Mouse (Mus musculus) midbrain, postnatal 0 days (tissue): Measurements from ENCODE around the gene Oosp3. TPM values are rescaled to one million over a fixed set of nuclear protein-coding genes. Genes with fewer than 3 reads are reported as not detected.

Source experiments
- ATAC-seq: fragments of 200-750 bp; cut with Nextera tagmentation; 2 replicates; pipeline ENCODE4 v1.8.0; 2017; ENCODE audit warnings: moderate number of reproducible peaks, mild to moderate bottlenecking, moderate TSS enrichment, moderate library complexity; ENCODE audit not compliant: low FRiP score
- DNase-seq: peaks from one replicate; pipeline ENCODE4 v3.0.0-alpha.2; 2015; ENCODE audit warnings: low spot score
- H3K27ac ChIP-seq: fragments of 300-500 bp; sonication (generic); 2 replicates; pipeline ENCODE4 v1.5.1; 2014; ENCODE audit warnings: low read depth, mild to moderate bottlenecking, low read length, mixed read lengths
- H3K27me3 ChIP-seq: fragments of 300-500 bp; sonication (generic); 2 replicates; pipeline ENCODE4 v1.6.1; 2014; ENCODE audit warnings: low read length, control low read depth, mixed read lengths; ENCODE audit not compliant: insufficient read depth
- H3K36me3 ChIP-seq: fragments of 300-500 bp; sonication (generic); 2 replicates; pipeline ENCODE4 v1.6.1; 2014; ENCODE audit warnings: low read length, control low read depth, mixed read lengths; ENCODE audit not compliant: insufficient read depth
- H3K4me1 ChIP-seq: fragments of 300-500 bp; sonication (generic); 2 replicates; pipeline ENCODE4 v1.6.1; 2014; ENCODE audit warnings: mild to moderate bottlenecking, control low read depth, antibody characterized with exemption, low read length, mixed read lengths; ENCODE audit not compliant: insufficient read depth
- H3K4me2 ChIP-seq: fragments of 300-500 bp; sonication (generic); 2 replicates; pipeline ENCODE4 v1.6.1; 2014; ENCODE audit warnings: low read depth, mild to moderate bottlenecking, low read length, mixed read lengths; ENCODE audit not compliant: poor library complexity, severe bottlenecking
- H3K4me3 ChIP-seq: fragments of 300-500 bp; sonication (generic); 2 replicates; pipeline ENCODE4 v1.5.1; 2014; ENCODE audit warnings: low read depth, mild to moderate bottlenecking, low read length, moderate library complexity
- H3K9ac ChIP-seq: fragments of 300-500 bp; sonication (generic); replicated peaks from 2 replicates; pipeline ENCODE4 v1.6.1; 2014; ENCODE audit warnings: mild to moderate bottlenecking, low read length, moderate library complexity, mixed read lengths; ENCODE audit not compliant: poor library complexity, severe bottlenecking
- H3K9me3 ChIP-seq: fragments of 300-500 bp; sonication (generic); 2 replicates; pipeline ENCODE4 v1.6.1; 2016; ENCODE audit warnings: low read length, control low read depth
- CTCF ChIP-seq: IDR thresholded peaks from 2 replicates; pipeline ENCODE4 v1.5.1; 2016; ENCODE audit warnings: antibody characterized with exemption, mild to moderate bottlenecking
- WGBS: fragments of 180-500 bp; shearing (Covaris S2); extraction: QIAGEN DNeasy Blood & Tissue Kit; methylation state at CpG from one replicate; pipeline ENCODE4 v1.1.7; 2014; 5-methylcytosine and 5-hydroxymethylcytosine counted together
- polyA plus RNA-seq: library from polyadenylated mRNA; unstranded; fragments of >200 nt; fragmentation: Nextera tagmentation; extraction: Ambion mirVana; gene quantifications from 2 replicates; pipeline ENCODE4 v1.2.1, GENCODE M21; 2015
- total RNA-seq: library from RNA; depleted of rRNA; stranded (reverse); fragments of >200 nt; gene quantifications from 2 replicates; pipeline ENCODE4 v1.2.3, GENCODE M21; 2014

The Oosp3 gene
- total and polyA plus RNA-seq, 2 experiments from 2014 or later = not detected

DNA sequence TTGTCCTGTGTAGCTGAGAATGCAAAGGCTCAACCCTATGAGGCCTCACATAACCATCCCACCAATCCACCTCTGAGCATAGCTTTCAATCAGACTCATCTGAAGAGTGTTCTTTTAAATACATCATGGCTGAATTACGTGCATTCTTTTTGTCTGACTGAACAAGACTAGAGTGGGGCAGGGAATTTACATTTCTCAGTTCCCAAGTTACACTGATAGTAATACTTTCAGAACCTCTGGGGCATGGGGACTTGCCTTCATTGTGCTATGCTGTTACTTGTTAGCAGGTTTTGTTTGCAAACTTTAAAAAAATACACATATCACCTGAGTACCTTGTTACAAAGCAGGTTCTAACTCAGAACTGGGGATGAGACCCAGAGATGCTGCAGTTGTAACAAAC is 5.4 kb upstream of the Oosp3 start:
- no peak overlapping the region for H3K27ac ChIP-seq
- 39% methylated on average over 1 of the region's 1 CpGs for WGBS
- H3K4me2 ChIP-seq = no peak overlapping the region
- no peaks in the 10 kb centered on the region for H3K27me3 ChIP-seq
- TF ChIP-seq CTCF = no peak
- H3K9ac ChIP-seq = no peak overlapping the region
- no peaks in the 10 kb centered on the region for H3K9me3 ChIP-seq
- no peak overlapping the region for H3K4me3 ChIP-seq
- DNase-seq (no peak), ATAC-seq (no peak)
- no peaks in the 10 kb centered on the region for H3K36me3 ChIP-seq
- H3K4me1 ChIP-seq = no peaks in the 10 kb centered on the region

DNA sequence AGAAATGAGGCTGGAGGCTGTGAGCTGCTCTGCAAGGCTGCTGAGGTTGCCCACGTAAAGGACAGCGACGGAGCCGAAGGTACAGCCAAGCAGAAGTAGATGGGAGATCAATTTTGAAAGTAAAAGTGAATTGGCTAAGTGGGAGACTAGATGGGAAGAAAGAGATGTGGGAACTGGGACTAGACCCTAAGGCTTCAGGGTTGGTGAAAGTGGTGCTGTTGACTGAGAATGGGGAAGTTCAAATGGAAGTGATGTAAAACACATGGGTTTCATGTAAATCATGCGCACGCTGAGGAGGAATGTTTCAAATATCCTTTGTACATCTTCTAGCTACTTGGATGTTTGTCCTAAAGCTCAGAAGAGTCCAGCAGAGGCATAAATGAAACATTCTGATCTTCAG is 1.5 kb downstream of the Oosp3 start:
- Histone ChIP-seq H3K4me1 (no peaks in the 10 kb centered on the region), H3K9ac (no peak overlapping the region), H3K9me3 (no peaks in the 10 kb centered on the region), H3K36me3 (no peaks in the 10 kb centered on the region), H3K4me2 (no peak overlapping the region), H3K27ac (no peak overlapping the region), H3K4me3 (no peak overlapping the region), H3K27me3 (no peaks in the 10 kb centered on the region)
- DNase-seq (no peak), ATAC-seq (no peak)
- WGBS = 90% methylated on average over 6 of the region's 6 CpGs
- no peak for TF ChIP-seq CTCF

DNA sequence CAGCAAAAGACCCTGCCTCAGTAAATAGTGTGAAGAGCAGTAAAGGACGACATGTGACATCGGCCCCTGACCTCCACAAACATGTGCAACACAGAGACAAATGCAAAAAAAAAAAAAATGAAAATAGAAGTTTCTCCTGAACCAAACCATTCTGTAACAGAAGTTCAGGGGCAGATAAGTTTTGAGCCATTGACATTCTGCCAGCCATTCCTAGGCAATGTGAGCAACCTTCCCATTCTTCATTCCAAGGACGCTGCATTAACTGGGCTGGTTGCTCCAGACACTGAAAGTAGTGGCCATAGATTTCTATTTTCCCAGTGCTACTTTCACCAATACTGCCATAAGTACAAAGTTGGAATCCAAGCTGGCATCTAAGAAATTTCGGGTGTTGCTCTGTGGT is 15.6 kb downstream of the Oosp3 start:
- H3K9ac ChIP-seq = no peak overlapping the region
- WGBS = 87% methylated on average over 4 of the region's 4 CpGs
- no peaks in the 10 kb centered on the region for H3K9me3 ChIP-seq
- no peak overlapping the region for H3K4me3 ChIP-seq
- no peaks in the 10 kb centered on the region for H3K36me3 ChIP-seq
- no peak overlapping the region for H3K4me2 ChIP-seq
- H3K27ac ChIP-seq = no peak overlapping the region
- H3K27me3 ChIP-seq = no peaks in the 10 kb centered on the region
- ATAC-seq (no peak), DNase-seq (no peak)
- no peaks in the 10 kb centered on the region for H3K4me1 ChIP-seq
- no peak for TF ChIP-seq CTCF

DNA sequence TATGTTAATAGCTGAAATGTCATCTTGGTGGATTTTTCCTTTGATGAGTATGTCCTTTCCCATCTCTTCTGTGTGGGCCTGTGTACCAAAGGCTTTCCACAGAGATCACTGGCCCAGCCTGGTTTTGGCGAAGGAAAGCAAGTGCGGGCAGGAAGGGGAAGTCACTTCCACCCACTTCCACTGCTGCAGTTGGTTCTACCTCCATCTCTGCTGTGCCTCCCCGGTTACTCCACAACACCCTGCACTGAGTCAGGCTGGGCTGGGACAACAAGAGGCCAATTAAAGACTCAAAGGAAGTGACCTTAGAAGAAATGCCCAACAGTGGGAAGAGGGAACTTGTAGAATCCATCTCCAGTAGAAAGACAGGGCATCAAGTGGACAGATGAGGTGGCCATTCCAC is 23.2 kb downstream of the Oosp3 start:
- no peak for ATAC-seq
- TF ChIP-seq CTCF = no peak
- no peak overlapping the region for H3K4me3 ChIP-seq
- no peaks in the 10 kb centered on the region for H3K27me3 ChIP-seq
- no peaks in the 10 kb centered on the region for H3K36me3 ChIP-seq
- H3K4me2 ChIP-seq = no peak overlapping the region
- H3K9me3 ChIP-seq = no peaks in the 10 kb centered on the region
- WGBS = 86% methylated on average over 3 of the region's 3 CpGs
- no peak overlapping the region for H3K27ac ChIP-seq
- no peaks in the 10 kb centered on the region for H3K4me1 ChIP-seq
- no peak overlapping the region for H3K9ac ChIP-seq
- no peak for DNase-seq

DNA sequence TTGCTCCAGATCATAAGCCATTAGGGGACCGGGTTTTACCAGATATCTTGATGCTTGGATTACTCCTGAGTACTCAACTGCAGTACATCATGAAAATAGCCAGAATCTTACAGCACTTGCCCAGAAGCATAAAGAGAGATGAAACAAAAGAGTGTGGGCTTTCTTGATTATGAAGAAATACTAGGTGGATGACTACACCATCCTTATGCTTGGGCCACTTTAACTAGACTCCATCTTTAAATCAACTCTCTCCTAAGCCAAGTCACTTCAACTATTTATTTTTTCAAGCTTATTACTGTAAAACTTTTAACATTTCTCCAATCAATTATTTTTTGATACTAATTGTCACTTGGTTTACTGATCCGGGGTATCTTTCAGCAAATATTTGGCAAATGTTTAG is 27.0 kb downstream of the Oosp3 start:
- no peaks in the 10 kb centered on the region for H3K36me3 ChIP-seq
- no peak overlapping the region for H3K4me2 ChIP-seq
- H3K9ac ChIP-seq = no peak overlapping the region
- TF ChIP-seq CTCF = no peak
- H3K4me3 ChIP-seq = no peak overlapping the region
- H3K4me1 ChIP-seq = no peaks in the 10 kb centered on the region
- 93% methylated on average over 2 of the region's 2 CpGs for WGBS
- H3K27me3 ChIP-seq = no peaks in the 10 kb centered on the region
- no peak for DNase-seq
- no peaks in the 10 kb centered on the region for H3K9me3 ChIP-seq
- no peak overlapping the region for H3K27ac ChIP-seq
- ATAC-seq = no peak

DNA sequence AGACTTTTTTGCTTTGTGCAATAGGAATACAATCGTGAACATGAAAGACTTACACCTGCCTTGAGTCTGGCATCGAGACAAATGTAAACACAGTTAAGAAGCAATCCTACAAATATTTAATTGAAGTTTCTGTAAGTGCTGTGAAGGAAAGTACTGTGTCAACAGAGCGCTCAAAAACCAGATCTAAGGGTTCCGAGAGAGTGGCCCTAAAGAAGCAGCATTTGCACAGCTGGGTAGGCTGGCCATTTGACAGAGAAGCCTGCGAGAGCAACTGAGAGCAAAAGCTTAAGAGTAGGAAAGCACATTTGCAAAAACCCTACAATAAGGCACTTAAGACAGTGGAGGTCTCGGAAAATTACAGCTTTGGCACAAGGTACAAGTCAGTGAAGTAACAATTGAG is 27.4 kb downstream of the Oosp3 start:
- Histone ChIP-seq H3K27me3 (no peaks in the 10 kb centered on the region), H3K36me3 (no peaks in the 10 kb centered on the region), H3K4me3 (no peak overlapping the region), H3K9me3 (no peaks in the 10 kb centered on the region), H3K4me2 (no peak overlapping the region), H3K4me1 (no peaks in the 10 kb centered on the region), H3K9ac (no peak overlapping the region), H3K27ac (no peak overlapping the region)
- DNase-seq (no peak), ATAC-seq (no peak)
- WGBS = 81% methylated on average over 6 of the region's 6 CpGs
- no peak for TF ChIP-seq CTCF

DNA sequence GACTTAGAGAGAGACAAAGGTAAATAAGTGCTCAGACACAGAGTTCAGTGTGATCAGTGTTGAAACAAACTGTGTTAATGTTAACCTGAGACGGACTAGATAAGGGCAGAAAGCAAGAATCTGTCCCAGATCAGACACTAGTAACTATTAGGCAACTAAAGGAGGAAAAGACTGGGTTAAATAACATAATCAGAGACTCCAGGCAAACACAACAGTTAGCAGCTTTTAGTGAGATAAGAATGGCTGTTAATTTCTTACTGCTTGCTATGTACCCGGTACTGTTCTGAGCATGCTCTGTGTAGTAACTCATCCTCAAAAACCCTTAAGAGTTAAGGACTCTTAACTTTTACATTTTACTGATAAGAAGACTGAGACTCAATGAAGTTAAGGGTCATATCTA is 29.1 kb downstream of the Oosp3 start:
- Histone ChIP-seq H3K4me1 (no peaks in the 10 kb centered on the region), H3K27ac (no peak overlapping the region), H3K4me2 (no peak overlapping the region), H3K9ac (no peak overlapping the region), H3K4me3 (no peak overlapping the region), H3K36me3 (no peaks in the 10 kb centered on the region), H3K27me3 (no peaks in the 10 kb centered on the region), H3K9me3 (no peaks in the 10 kb centered on the region)
- ATAC-seq (no peak), DNase-seq (no peak)
- 90% methylated on average over 2 of the region's 2 CpGs for WGBS
- no peak for TF ChIP-seq CTCF
